Mouse (Mus musculus) hindbrain, embryonic 15.5 days (tissue): ENCODE data around the gene Ezh1. TPM values are rescaled to one million over a fixed set of nuclear protein-coding genes. Genes with fewer than 3 reads are reported as not detected.
A peak's percentile ranks its signal among the peaks of the same experiment; 100 is the strongest.

Source experiments
- ATAC-seq: fragments of 200-750 bp; cut with Nextera tagmentation; 2 replicates; pipeline ENCODE4 v1.8.0; 2017; ENCODE audit warnings: low read depth, moderate number of reproducible peaks, moderate TSS enrichment; ENCODE audit not compliant: low FRiP score
- H3K27ac ChIP-seq: fragments of 300-500 bp; sonication (generic); replicated peaks from 2 replicates; pipeline ENCODE4 v1.5.1; 2015; ENCODE audit warnings: mild to moderate bottlenecking, inconsistent platforms
- H3K27me3 ChIP-seq: fragments of 300-500 bp; sonication (generic); 2 replicates; pipeline ENCODE4 v1.6.1; 2015; ENCODE audit warnings: control low read depth, inconsistent platforms
- H3K36me3 ChIP-seq: fragments of 300-500 bp; sonication (generic); 2 replicates; pipeline ENCODE4 v1.6.1; 2015; ENCODE audit warnings: control low read depth, inconsistent platforms
- H3K4me1 ChIP-seq: fragments of 300-500 bp; sonication (generic); replicated peaks from 2 replicates; pipeline ENCODE4 v1.6.1; 2015; ENCODE audit warnings: control low read depth, inconsistent platforms
- H3K4me2 ChIP-seq: fragments of 300-500 bp; sonication (generic); 2 replicates; pipeline ENCODE4 v1.6.1; 2015; ENCODE audit warnings: moderate library complexity, mild to moderate bottlenecking, inconsistent platforms
- H3K4me3 ChIP-seq: fragments of 300-500 bp; sonication (generic); 2 replicates; pipeline ENCODE4 v1.5.1; 2015; ENCODE audit warnings: mild to moderate bottlenecking, inconsistent platforms
- H3K9ac ChIP-seq: fragments of 300-500 bp; sonication (generic); 2 replicates; pipeline ENCODE4 v1.6.1; 2015; ENCODE audit warnings: inconsistent platforms
- H3K9me3 ChIP-seq: fragments of 300-500 bp; sonication (generic); 2 replicates; pipeline ENCODE4 v1.6.1; 2016; ENCODE audit warnings: control low read depth, inconsistent platforms
- WGBS: fragments of 180-500 bp; shearing (Covaris S2); methylation state at CpG from one replicate; pipeline ENCODE4 v1.1.7; 2015; 5-methylcytosine and 5-hydroxymethylcytosine counted together
- polyA plus RNA-seq: library from polyadenylated mRNA; unstranded; fragments of >200 nt; fragmentation: Nextera tagmentation; extraction: Ambion mirVana; gene quantifications from 2 replicates; pipeline ENCODE4 v1.2.1, GENCODE M21; 2015

Ezh1 gene
- polyA plus RNA-seq, 1 experiment from 2014 or later: 27.4 TPM

DNA sequence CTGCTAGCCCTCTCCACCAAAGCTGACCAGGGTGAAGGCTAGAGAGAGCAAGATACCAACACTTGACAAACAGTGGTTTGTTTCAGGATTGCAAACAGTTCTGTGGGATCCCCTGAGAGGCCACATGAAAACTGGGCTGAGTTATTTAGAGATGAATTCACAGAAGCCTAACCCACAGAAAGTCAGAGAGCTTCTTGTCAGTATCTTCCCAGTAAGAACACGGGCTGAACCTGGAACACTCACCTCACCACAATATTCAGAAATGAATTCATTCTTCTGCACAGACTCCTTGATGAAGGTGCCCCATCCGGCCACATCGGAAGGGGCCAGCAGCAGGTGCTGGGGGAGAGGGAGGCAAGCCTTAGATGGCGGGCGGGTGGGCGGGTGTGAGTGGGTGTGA is 31.6 kb downstream of the Ezh1 start:
- Histone ChIP-seq H3K4me2 (no peak overlapping the region), H3K4me1 (peaks cover 16% of the 10 kb centered on the region), H3K9me3 (no peaks in the 10 kb centered on the region), H3K27ac (no peak overlapping the region), H3K36me3 (peaks cover 54% of the 10 kb centered on the region), H3K9ac (no peak overlapping the region), H3K27me3 (no peaks in the 10 kb centered on the region), H3K4me3 (no peak overlapping the region)
- 94% methylated on average over 6 of the region's 6 CpGs for whole genome bisulfite sequencing
- ATAC-seq: no peak

GRCm38 (mm10) chr11:101194137-101194536 is 32.1 kb downstream of the Ezh1 start:
- Histone ChIP-seq H3K27me3 (no peaks in the 10 kb centered on the region), H3K36me3 (peaks cover 49% of the 10 kb centered on the region), H3K4me2 (no peak overlapping the region), H3K27ac (no peak overlapping the region), H3K4me3 (no peak overlapping the region), H3K9me3 (no peaks in the 10 kb centered on the region), H3K4me1 (peaks cover 21% of the 10 kb centered on the region), H3K9ac (no peak overlapping the region)
- WGBS: 84% methylated on average over 5 of the region's 5 CpGs
- no peak for ATAC-seq

GRCm38 (mm10) chr11:101193076-101193475 is 33.2 kb downstream of the Ezh1 start:
- Histone ChIP-seq H3K4me1 (peaks cover 22% of the 10 kb centered on the region), H3K4me2 (no peak overlapping the region), H3K27me3 (no peaks in the 10 kb centered on the region), H3K27ac (no peak overlapping the region), H3K9me3 (no peaks in the 10 kb centered on the region), H3K9ac (no peak overlapping the region), H3K36me3 (peaks cover 39% of the 10 kb centered on the region), H3K4me3 (no peak overlapping the region)
- WGBS: 80% methylated on average over 7 of the region's 7 CpGs
- no peak for ATAC-seq

DNA sequence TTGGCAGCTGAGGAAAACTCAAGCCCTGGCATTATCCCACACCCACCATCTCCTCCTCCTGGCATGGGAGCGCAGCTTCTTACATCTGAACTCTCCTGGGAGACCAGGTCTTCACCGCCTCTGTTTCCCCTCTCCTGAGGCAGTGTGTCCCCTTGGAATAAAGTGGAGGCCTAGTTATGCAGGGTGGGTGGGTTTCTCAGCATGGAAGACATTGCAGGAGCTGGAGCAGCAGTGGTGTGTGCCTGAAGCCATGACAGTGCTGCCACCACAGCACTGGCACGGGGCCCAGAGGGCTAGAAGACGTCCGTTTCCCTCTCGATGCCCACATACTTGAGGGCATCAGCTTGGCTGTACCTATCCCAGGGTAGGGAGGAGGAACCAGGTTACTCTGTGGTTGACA is 33.6 kb downstream of the Ezh1 start:
- H3K4me3 ChIP-seq: no peak overlapping the region
- no peak overlapping the region for H3K4me2 ChIP-seq
- ATAC-seq: no peak

DNA sequence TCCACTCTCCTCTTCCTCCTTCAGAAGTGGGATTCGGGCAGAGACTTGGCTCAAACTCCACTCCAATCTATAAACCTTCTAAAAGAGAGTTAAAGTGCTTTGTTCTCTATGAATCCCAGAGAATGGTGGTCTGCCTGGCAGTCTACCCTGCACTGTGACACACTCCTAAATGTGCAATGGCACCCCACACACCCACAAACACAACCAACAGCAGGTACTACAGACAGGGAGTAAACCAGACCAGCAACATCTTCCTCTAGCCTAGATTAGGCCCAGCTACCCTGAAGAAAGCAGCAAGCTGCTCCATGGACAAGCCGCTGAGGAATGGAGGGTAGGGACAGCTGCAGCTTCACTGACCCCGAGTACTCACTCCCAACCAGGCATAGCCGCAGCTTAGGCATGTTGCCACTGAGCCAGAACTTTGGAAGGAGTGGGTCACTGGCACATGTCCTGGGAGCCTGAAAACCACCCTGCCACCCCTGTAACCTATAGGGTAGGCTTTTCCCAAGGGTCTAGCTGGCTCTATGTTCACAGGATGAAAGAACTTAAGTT is 34.3 kb downstream of the Ezh1 start:
- peaks cover 29% of the 10 kb centered on the region for H3K36me3 ChIP-seq
- no peaks in the 10 kb centered on the region for H3K9me3 ChIP-seq
- no peak overlapping the region for H3K27ac ChIP-seq
- no peak overlapping the region for H3K9ac ChIP-seq
- peaks cover 22% of the 10 kb centered on the region for H3K4me1 ChIP-seq
- no peak for ATAC-seq
- no peaks in the 10 kb centered on the region for H3K27me3 ChIP-seq
- WGBS: 86% methylated on average over 4 of the region's 4 CpGs
- H3K4me2 ChIP-seq: no peak overlapping the region
- no peak overlapping the region for H3K4me3 ChIP-seq

More for the DNA sequence above, 33.6 kb downstream of the Ezh1 start:
- H3K27me3 ChIP-seq: no peaks in the 10 kb centered on the region
- H3K36me3 ChIP-seq: peaks cover 35% of the 10 kb centered on the region
- H3K27ac ChIP-seq: no peak overlapping the region
- H3K9ac ChIP-seq: no peak overlapping the region
- no peaks in the 10 kb centered on the region for H3K9me3 ChIP-seq
- WGBS: 76% methylated on average over 6 of the region's 6 CpGs
- H3K4me1 ChIP-seq: peaks cover 22% of the 10 kb centered on the region

DNA sequence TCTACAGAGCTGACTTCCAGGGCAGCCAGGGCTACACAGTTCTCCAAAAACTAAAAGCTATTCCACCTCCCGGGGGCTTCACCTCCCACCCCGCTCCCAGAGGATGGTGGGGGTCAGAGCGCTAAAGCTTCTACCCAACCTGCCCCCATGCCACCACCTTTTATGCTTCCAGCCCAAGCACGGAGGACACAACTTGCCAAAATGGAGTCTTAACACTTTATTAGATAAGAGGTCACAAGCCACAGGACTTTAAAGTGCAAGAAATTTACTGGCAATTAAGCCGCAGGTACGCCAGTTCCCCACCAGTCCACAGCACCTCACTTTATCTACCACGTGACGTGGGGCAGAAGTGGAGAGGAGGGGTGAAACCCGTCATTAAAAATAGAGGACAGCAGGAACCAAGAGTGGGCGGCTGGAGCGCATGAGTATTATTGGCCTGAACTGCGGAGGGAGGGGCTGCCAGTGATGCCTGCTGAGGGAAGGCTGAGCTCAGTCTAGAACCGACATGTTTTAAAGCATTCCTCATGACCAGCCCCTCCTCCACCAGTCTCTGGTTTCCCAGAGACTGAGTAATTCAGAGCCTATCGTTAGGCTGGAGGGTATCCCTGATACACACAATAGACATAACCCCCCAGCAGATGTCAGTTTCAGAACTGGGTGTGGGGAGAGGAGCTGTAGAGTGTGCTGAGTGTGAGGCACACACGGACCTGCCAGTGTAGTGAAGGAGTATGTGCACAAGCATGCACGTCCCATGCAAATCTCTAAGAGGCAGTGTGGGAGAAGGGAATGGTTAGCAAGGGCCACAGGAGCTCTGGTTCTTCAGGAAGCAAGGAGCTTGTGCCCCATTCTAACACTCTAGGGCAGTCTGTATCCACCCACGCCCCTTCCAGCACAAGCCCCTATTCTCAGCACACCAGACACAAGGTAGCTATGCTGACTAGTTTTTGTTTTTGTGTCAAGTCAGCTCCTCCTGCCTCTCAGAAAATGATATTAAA is 35.1 kb downstream of the Ezh1 start:
- 47% methylated on average over 17 of the region's 17 CpGs for WGBS
- H3K27ac ChIP-seq: peak overlapping the region; percentile 75

DNA sequence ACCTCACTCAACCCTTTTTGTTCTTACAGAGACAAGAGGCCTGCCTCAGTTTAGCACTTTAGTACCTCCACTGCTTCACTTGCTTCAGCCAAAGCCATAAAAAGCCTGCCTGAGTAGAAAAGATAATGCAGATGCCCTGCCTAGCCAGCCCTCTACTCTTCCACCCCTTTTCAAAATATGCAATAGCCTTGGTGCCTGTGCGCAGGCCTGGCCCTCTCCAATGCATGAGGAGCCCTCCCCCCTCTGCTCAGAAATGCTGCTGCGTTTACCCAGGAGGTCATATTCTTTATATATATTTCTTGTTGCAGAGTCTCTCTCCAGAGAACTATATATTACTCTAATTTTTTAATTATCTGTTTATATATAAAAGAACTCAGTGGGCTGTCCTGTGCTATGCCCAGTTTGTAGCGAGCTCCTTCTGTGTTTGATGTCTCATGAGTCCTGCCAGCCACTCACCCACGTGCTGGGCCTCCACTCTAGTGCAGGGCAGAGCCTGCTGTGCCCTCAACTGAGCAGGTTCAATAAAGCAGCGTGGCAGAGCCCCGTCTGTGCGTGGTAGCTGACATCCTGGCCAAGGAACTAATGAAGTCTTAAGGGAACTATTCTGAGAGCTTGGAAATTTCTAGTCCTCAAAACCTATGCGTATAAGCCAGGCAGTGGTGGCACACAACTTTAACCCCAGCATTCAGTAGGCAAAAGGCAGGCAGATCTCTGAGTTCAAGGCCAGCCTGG is 35.9 kb downstream of the Ezh1 start:
- Histone ChIP-seq H3K4me3 (no peak overlapping the region), H3K4me1 (peaks cover 22% of the 10 kb centered on the region), H3K27me3 (no peaks in the 10 kb centered on the region), H3K9me3 (no peaks in the 10 kb centered on the region), H3K36me3 (peaks cover 20% of the 10 kb centered on the region), H3K9ac (no peak overlapping the region), H3K4me2 (no peak overlapping the region), H3K27ac (peak overlapping the region; percentile 75)
- WGBS: 27% methylated on average over 8 of the region's 8 CpGs
- no peak for ATAC-seq

More for the DNA sequence above, 35.1 kb downstream of the Ezh1 start:
- Histone ChIP-seq H3K9me3 (no peaks in the 10 kb centered on the region), H3K4me2 (no peak overlapping the region), H3K9ac (no peak overlapping the region), H3K36me3 (peaks cover 27% of the 10 kb centered on the region), H3K4me1 (peaks cover 22% of the 10 kb centered on the region), H3K4me3 (no peak overlapping the region), H3K27me3 (no peaks in the 10 kb centered on the region)
- ATAC-seq: no peak

- Histone ChIP-seq H3K27ac (peak overlapping the region; percentile 75), H3K4me3 (no peak overlapping the region), H3K4me2 (no peak overlapping the region), H3K4me1 (peaks cover 22% of the 10 kb centered on the region), H3K27me3 (no peaks in the 10 kb centered on the region), H3K9me3 (no peaks in the 10 kb centered on the region), H3K36me3 (peaks cover 13% of the 10 kb centered on the region), H3K9ac (no peak overlapping the region)
- ATAC-seq: peak; percentile 82
- 2% methylated on average over 6 of the region's 6 CpGs for WGBS
Observed at GRCm38 (mm10) chr11:101189495-101190180, 36.6 kb downstream of the Ezh1 start.

DNA sequence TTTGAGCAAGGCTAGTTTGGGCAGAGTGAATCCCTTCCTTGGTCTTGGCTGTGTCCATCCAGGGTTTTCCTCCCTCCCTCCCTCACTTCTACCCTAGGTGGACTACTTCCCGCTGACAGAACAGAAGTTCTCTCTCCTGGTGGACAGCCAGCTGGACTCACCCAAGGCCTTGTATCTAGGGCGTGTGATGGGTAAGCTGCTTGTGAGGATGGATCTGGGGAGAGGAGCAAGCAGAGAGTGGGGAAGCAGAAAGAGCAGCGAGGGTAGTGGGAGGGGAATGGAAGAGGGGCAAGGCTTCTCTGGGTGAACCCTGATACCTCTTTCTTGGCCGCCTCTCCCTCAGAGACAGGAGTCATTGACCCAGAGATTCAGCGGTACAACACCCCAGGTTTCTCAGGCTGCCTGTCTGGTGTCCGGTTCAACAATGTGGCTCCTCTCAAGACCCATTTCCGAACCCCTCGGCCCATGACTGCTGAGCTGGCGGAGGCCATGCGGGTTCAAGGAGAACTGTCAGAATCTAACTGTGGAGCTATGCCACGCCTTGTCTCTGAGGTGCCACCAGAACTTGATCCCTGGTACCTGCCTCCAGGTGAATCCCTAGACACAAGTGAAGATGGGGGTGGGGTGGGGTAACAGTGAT is 38.0 kb downstream of the Ezh1 start:
- H3K9ac ChIP-seq: no peak overlapping the region
- H3K36me3 ChIP-seq: peaks cover 5% of the 10 kb centered on the region; the same call in 1 of the 2 replicates
- 79% methylated on average over 11 of the region's 11 CpGs for WGBS
- H3K27ac ChIP-seq: peak overlapping the region; percentile 75; the same call in 1 of the 2 replicates
- no peak overlapping the region for H3K4me3 ChIP-seq
- H3K4me1 ChIP-seq: peaks cover 22% of the 10 kb centered on the region
- H3K4me2 ChIP-seq: no peak overlapping the region
- ATAC-seq: no peak
- no peaks in the 10 kb centered on the region for H3K27me3 ChIP-seq
- H3K9me3 ChIP-seq: no peaks in the 10 kb centered on the region

GRCm38 (mm10) chr11:101187541-101187940 is 38.7 kb downstream of the Ezh1 start:
- 92% methylated on average over 5 of the region's 5 CpGs for WGBS

More at GRCm38 (mm10) chr11:101187541-101187940, 38.7 kb downstream of the Ezh1 start:
- peaks cover 22% of the 10 kb centered on the region for H3K4me1 ChIP-seq
- H3K27ac ChIP-seq: no peak overlapping the region
- H3K27me3 ChIP-seq: no peaks in the 10 kb centered on the region
- no peaks in the 10 kb centered on the region for H3K9me3 ChIP-seq
- ATAC-seq: no peak
- no peak overlapping the region for H3K4me3 ChIP-seq
- no peak overlapping the region for H3K9ac ChIP-seq
- no peak overlapping the region for H3K4me2 ChIP-seq
- peaks cover 5% of the 10 kb centered on the region; the same call in 1 of the 2 replicates for H3K36me3 ChIP-seq
